Mouse (Mus musculus) E14TG2a.4 (cell line): Measurements from ENCODE around the gene 1520401A03Rik.
"Not testable (repeated sequence)": the region's sequence is repeated elsewhere in the genome, so short reads cannot be mapped to it uniquely, and the experiment has no call there.

ENCODE experiments used
- H3K27me3 ChIP-seq: 2 replicates; pipeline ENCODE4 v1.6.1; 2014; ENCODE audit warnings: low read length, control low read depth; ENCODE audit not compliant: insufficient read depth
- H3K36me3 ChIP-seq: 2 replicates; pipeline ENCODE4 v1.6.1; 2014; ENCODE audit warnings: low read length, control low read depth; ENCODE audit not compliant: insufficient read depth
- H3K4me1 ChIP-seq: replicated peaks from 2 replicates; pipeline ENCODE4 v1.6.1; 2014; ENCODE audit warnings: low read depth, low read length, control low read depth
- H3K4me3 ChIP-seq: replicated peaks from 2 replicates; pipeline ENCODE4 v1.5.1; 2014; ENCODE audit warnings: mild to moderate bottlenecking, low read length
- H3K9me3 ChIP-seq: 2 replicates; pipeline ENCODE4 v1.6.1; 2014; ENCODE audit warnings: low read length, control low read depth
- CTCF ChIP-seq: conservative IDR thresholded peaks from 2 replicates; pipeline ENCODE4 v1.5.1; 2014; ENCODE audit warnings: low read length
- NANOG ChIP-seq: IDR thresholded peaks from 2 replicates; pipeline ENCODE4 v1.6.1; 2014; ENCODE audit warnings: borderline replicate concordance, low read length, mixed read lengths
- POU5F1 ChIP-seq: IDR thresholded peaks from 2 replicates; pipeline ENCODE4 v1.6.1; 2014; ENCODE audit warnings: low read length, borderline replicate concordance

The 1520401A03Rik gene

GRCm38 (mm10) chr17:23722376-23723125, at the start of gene 1520401A03Rik:
Gene 1520401A03Rik (minus strand): TSS chr17:23722783.
- Histone ChIP-seq H3K4me1 (peaks cover 25% of the 10 kb centered on the region), H3K9me3 (no peaks in the 10 kb centered on the region), H3K36me3 (no peaks in the 10 kb centered on the region), H3K4me3 (no peak within 1 kb of the TSS), H3K27me3 (peaks cover 56% of the 10 kb centered on the region)
- TF ChIP-seq NANOG = no peak
- no peak for TF ChIP-seq CTCF
- no peak for TF ChIP-seq POU5F1

GRCm38 (mm10) chr17:23772219-23772556, 49.6 kb upstream of the 1520401A03Rik start:
- Histone ChIP-seq H3K27me3 (peaks cover 10% of the 10 kb centered on the region), H3K4me1 (peaks cover 12% of the 10 kb centered on the region)
- not testable (repeated sequence) for H3K36me3 ChIP-seq, H3K9me3 ChIP-seq, H3K4me3 ChIP-seq

- Histone ChIP-seq H3K36me3 (0 out of 2 replicates have a peak, but pooled peaks cover 5% of the 10 kb centered on the region), H3K4me1 (peaks cover 12% of the 10 kb centered on the region), H3K27me3 (peaks cover 10% of the 10 kb centered on the region), H3K9me3 (no peaks in the 10 kb centered on the region), H3K4me3 (peak within 1 kb of the TSS; percentile 88)
- TF ChIP-seq POU5F1 (no peak), NANOG (no peak), CTCF (no peak)
These were observed 49.0 kb upstream of the 1520401A03Rik start, which contains the start of gene Flywch1 for GRCm38 (mm10) chr17:23771284-23772218. Gene Flywch1 (minus strand): TSS chr17:23771602.

GRCm38 (mm10) chr17:23770896-23771283, 48.3 kb upstream of the 1520401A03Rik start:
- Histone ChIP-seq H3K36me3 (0 out of 2 replicates have a peak, but pooled peaks cover 5% of the 10 kb centered on the region), H3K4me3 (peak overlapping the region; percentile 88), H3K4me1 (peaks cover 12% of the 10 kb centered on the region), H3K27me3 (peaks cover 10% of the 10 kb centered on the region), H3K9me3 (no peaks in the 10 kb centered on the region)
- no peak for TF ChIP-seq NANOG
- no peak for TF ChIP-seq POU5F1
- TF ChIP-seq CTCF = no peak

GRCm38 (mm10) chr17:23770493-23770892, 47.9 kb upstream of the 1520401A03Rik start:
- Histone ChIP-seq H3K36me3 (0 out of 2 replicates have a peak, but pooled peaks cover 5% of the 10 kb centered on the region), H3K27me3 (peaks cover 10% of the 10 kb centered on the region), H3K9me3 (no peaks in the 10 kb centered on the region), H3K4me3 (peak overlapping the region; percentile 88), H3K4me1 (peaks cover 12% of the 10 kb centered on the region)
- TF ChIP-seq NANOG (no peak), POU5F1 (no peak), CTCF (no peak)

- H3K4me1 ChIP-seq = peaks cover 52% of the 10 kb centered on the region
- H3K9me3 ChIP-seq = no peaks in the 10 kb centered on the region
- H3K4me3 ChIP-seq = no peak overlapping the region
- no peaks in the 10 kb centered on the region for H3K27me3 ChIP-seq
- TF ChIP-seq NANOG (no peak), POU5F1 (no peak)
- peaks cover 21% of the 10 kb centered on the region for H3K36me3 ChIP-seq
These were observed 40.4 kb upstream of the 1520401A03Rik start for GRCm38 (mm10) chr17:23762976-23763375.

GRCm38 (mm10) chr17:23761155-23761554, 38.6 kb upstream of the 1520401A03Rik start:
- no peak overlapping the region for H3K4me3 ChIP-seq
- peaks cover 70% of the 10 kb centered on the region for H3K4me1 ChIP-seq
- H3K9me3 ChIP-seq = no peaks in the 10 kb centered on the region
- TF ChIP-seq CTCF (no peak), POU5F1 (no peak), NANOG (no peak)
- peaks cover 31% of the 10 kb centered on the region for H3K36me3 ChIP-seq
- no peaks in the 10 kb centered on the region for H3K27me3 ChIP-seq

GRCm38 (mm10) chr17:23760231-23760630, 37.6 kb upstream of the 1520401A03Rik start:
- H3K4me3 ChIP-seq = no peak overlapping the region
- no peaks in the 10 kb centered on the region for H3K27me3 ChIP-seq
- TF ChIP-seq CTCF (peak; percentile 32), POU5F1 (no peak), NANOG (no peak)
- peaks cover 35% of the 10 kb centered on the region for H3K36me3 ChIP-seq
- H3K4me1 ChIP-seq = peaks cover 75% of the 10 kb centered on the region
- no peaks in the 10 kb centered on the region for H3K9me3 ChIP-seq
